Mouse (Mus musculus) lung, postnatal 0 days (tissue): ENCODE results near the gene Pdxdc1.

Experiments used
- CTCF ChIP-seq: IDR thresholded peaks from 2 replicates; pipeline ENCODE4 v1.5.1; 2016; ENCODE audit warnings: antibody characterized with exemption, mild to moderate bottlenecking
- EP300 ChIP-seq: IDR thresholded peaks from 2 replicates; pipeline ENCODE4 v1.6.1; 2016; ENCODE audit warnings: antibody characterized with exemption, mild to moderate bottlenecking, control low read depth

GRCm38 (mm10) chr16:13920093-13920492 is 17.2 kb upstream of the Pdxdc1 start:
- TF ChIP-seq CTCF, result no peak
- no peak for TF ChIP-seq EP300
